Mouse (Mus musculus): ENCODE data around the gene Syngap1.

DNA sequence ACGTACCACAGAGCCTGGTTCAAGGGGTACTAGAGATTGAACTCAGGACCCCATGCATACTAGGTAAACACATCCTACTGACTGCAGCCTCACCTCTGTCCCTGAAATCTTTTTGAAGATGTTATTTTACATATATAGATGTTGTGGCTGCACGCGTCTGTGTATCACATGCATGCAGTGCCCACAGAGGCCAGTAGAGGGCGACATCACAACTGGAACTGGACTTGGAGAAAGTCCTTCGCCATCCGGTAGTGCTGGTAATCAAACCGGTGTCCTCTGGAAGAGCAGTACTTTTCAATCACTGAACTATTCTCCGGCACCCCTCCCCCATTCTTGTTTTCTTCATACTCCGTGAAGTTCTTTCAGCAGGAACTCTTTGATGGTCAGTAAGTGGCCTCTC, 63.4 kb downstream of the Syngap1 start:
- TF ChIP-seq MAX (IDR thresholded peaks at IDR 0.05; ENCODE audit: low read depth) = no peak
- TF ChIP-seq POLR2A (IDR thresholded peaks at IDR 0.05; ENCODE audit: insufficient read length, low read depth) = no peak
- no peak for TF ChIP-seq SRF (IDR thresholded peaks at IDR 0.05; ENCODE audit: control insufficient read depth, insufficient read length, low read depth)
- no peak for TF ChIP-seq E2F4 (IDR thresholded peaks at IDR 0.05; ENCODE audit: insufficient read depth)
- no peak for TF ChIP-seq REST (IDR thresholded peaks at IDR 0.05; ENCODE audit: insufficient read depth, insufficient read length)
- no peak for TF ChIP-seq POLR2AphosphoS2 (IDR thresholded peaks at IDR 0.05; ENCODE audit: insufficient read length, low read depth)
- TF ChIP-seq TCF12 (IDR thresholded peaks at IDR 0.05; ENCODE audit: insufficient read depth, poor library complexity, severe bottlenecking) = no peak
- no peak for TF ChIP-seq MYOG (IDR thresholded peaks at IDR 0.05; ENCODE audit: control insufficient read depth in 1 of 3, insufficient read depth in 1 of 3, insufficient read length in 2 of 3, low read depth in 2 of 3)
- TF ChIP-seq CEBPB (IDR thresholded peaks at IDR 0.05; ENCODE audit: insufficient read depth, poor library complexity, severe bottlenecking) = no peak
- TF ChIP-seq USF1 (IDR thresholded peaks at IDR 0.05; ENCODE audit: low read depth) = no peak
- TF ChIP-seq TCF3 (IDR thresholded peaks at IDR 0.05; ENCODE audit: insufficient read length, low read depth) = no peak

Data from myocyte (in vitro differentiated cells).